Mouse (Mus musculus): ENCODE data around the gene Disp1.

DNA sequence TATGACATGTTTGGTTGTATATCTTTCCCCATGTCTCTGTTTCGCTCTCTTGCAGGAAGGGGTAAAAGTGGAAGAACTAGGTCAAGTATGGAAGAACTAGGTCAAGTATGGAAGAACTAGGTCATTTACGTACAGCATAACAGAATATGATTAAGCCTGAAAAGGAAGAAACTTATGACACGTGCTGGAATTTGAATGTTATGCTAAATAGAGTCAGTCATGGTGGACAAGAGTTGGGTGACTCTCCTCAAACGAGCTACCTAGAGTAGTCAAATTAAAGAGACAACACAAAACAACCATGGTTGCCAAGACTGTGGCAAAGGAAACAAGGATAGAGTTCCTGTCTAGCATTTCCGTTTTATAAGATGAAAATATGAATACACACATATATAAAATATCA is 116.6 kb downstream of the Disp1 start:
- no peak for TF ChIP-seq CTCF (IDR thresholded peaks at IDR 0.05; ENCODE audit: control insufficient read depth, insufficient read depth, insufficient read length)
- no peak for TF ChIP-seq MAX (IDR thresholded peaks at IDR 0.05)
- TF ChIP-seq FOSL1 (IDR thresholded peaks at IDR 0.05; ENCODE audit: insufficient read depth, low read length, poor library complexity, severe bottlenecking): no peak
- TF ChIP-seq CEBPB (IDR thresholded peaks at IDR 0.05; ENCODE audit: low read depth): no peak
- no peak for TF ChIP-seq MYOD1 (IDR thresholded peaks at IDR 0.05; ENCODE audit: control insufficient read depth, insufficient read length, low read depth)
- TF ChIP-seq USF1 (IDR thresholded peaks at IDR 0.05; ENCODE audit: low read depth): no peak
- no peak for TF ChIP-seq MYOG (IDR thresholded peaks at IDR 0.05; ENCODE audit: control insufficient read depth, extremely low read depth, insufficient read length)

Data from C2C12 (cell line).